Mouse (Mus musculus): ENCODE data around the gene Grifin.

DNA sequence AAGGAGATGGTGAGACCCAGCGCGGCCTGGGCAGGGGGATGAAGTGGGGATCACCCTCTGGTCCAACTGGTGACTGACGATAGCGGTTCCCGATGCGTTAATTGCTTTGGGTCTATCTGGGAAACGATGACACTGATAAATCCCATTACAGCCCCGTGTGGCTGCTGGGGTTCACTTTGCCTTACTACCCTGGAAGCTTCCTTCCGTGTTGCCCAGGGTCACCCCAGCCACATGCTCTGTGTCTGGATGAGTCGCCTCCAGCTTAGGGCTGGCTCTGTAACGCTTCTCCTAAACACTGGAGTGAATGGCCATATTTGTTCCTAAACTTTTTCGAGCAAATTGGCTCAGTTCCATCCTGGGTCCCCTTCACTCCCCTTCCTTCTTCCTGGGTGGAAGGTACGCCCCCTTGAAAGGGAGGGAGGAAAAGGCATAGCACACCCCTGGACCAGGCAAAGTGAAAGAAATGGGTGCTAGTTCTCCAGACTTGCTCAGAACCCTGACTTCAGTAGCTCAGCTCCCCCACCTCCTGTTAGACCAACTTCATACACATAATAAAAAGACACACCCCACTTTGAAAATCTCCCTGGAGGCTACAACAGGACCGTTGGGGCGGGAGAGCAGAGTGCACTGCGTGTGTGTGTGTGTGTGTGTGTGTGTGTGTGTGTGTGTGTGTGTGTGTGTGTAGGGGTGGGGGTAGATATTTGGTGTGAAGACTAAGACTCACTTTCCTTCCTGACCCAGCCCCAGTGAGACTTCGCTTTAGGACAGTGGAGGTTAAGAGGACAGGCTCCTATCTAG is 43.2 kb upstream of the Grifin start:
- TF ChIP-seq POLR2A (IDR thresholded peaks at IDR 0.05; ENCODE audit: borderline replicate concordance, extremely low read depth, low read depth, low read length) (no peak), CTCF (IDR thresholded peaks at IDR 0.05; ENCODE audit: insufficient read depth, low read length) (no peak)
